Mouse (Mus musculus) myocyte (in vitro differentiated cells): ENCODE results near the gene Smyd5. TPM values are rescaled to one million over a fixed set of nuclear protein-coding genes. Genes with fewer than 3 reads are reported as not detected.

Source experiments
- H3K27me3 ChIP-seq: one replicate; pipeline ENCODE4 v1.6.1; 2011; ENCODE audit not compliant: control insufficient read depth, insufficient read depth, insufficient read length
- H3K36me3 ChIP-seq: one replicate; pipeline ENCODE4 v1.6.1; 2011; ENCODE audit not compliant: control insufficient read depth, insufficient read depth
- H3K4me2 ChIP-seq: one replicate; pipeline ENCODE4 v1.6.1; 2011; ENCODE audit warnings: low read depth, control low read depth
- H3K4me3 ChIP-seq: one replicate; pipeline ENCODE4 v1.5.1; 2011; ENCODE audit warnings: mild to moderate bottlenecking, control low read depth, moderate library complexity
- H3K79me2 ChIP-seq: one replicate; pipeline ENCODE4 v1.6.1; 2011; ENCODE audit not compliant: control insufficient read depth, insufficient read depth
- H3ac ChIP-seq: one replicate; pipeline ENCODE4 v1.6.1; 2011; ENCODE audit not compliant: control insufficient read depth, insufficient read length
- CEBPB ChIP-seq: IDR thresholded peaks from 2 replicates; pipeline ENCODE4 v1.6.1; 2011; ENCODE audit warnings: mild to moderate bottlenecking, moderate library complexity; ENCODE audit not compliant: poor library complexity, insufficient read depth, severe bottlenecking
- E2F4 ChIP-seq: IDR thresholded peaks from one replicate; pipeline ENCODE4 v1.6.1; 2011; ENCODE audit warnings: mild to moderate bottlenecking, control low read depth, moderate library complexity; ENCODE audit not compliant: insufficient read depth
- MAX ChIP-seq: IDR thresholded peaks from one replicate; pipeline ENCODE4 v1.6.1; 2011; ENCODE audit warnings: low read depth, mild to moderate bottlenecking, control low read depth
- MYOD1 ChIP-seq, 3 experiments: IDR thresholded peaks; one replicate each; pipeline ENCODE4 v1.6.1; 2011; ENCODE audit warnings: control low read depth in 2 of 3, low read depth in 2 of 3, mild to moderate bottlenecking in 2 of 3, moderate library complexity in 1 of 3; ENCODE audit not compliant: insufficient read length in 2 of 3, control insufficient read depth in 1 of 3
- MYOG ChIP-seq, 3 experiments: IDR thresholded peaks; one replicate each; pipeline ENCODE4 v1.6.1; 2011; ENCODE audit warnings: control low read depth in 2 of 3, low read depth in 2 of 3, mild to moderate bottlenecking in 2 of 3; ENCODE audit not compliant: insufficient read length in 2 of 3, control insufficient read depth in 1 of 3, insufficient read depth in 1 of 3
- POLR2A ChIP-seq: IDR thresholded peaks from one replicate; pipeline ENCODE4 v1.6.1; 2011; ENCODE audit warnings: low read depth, mild to moderate bottlenecking, control low read depth, moderate library complexity; ENCODE audit not compliant: insufficient read length
- POLR2AphosphoS2 ChIP-seq: IDR thresholded peaks from one replicate; pipeline ENCODE4 v1.6.1; 2011; ENCODE audit warnings: low read depth, control low read depth; ENCODE audit not compliant: insufficient read length
- REST ChIP-seq: IDR thresholded peaks from one replicate; pipeline ENCODE4 v1.6.1; 2011; ENCODE audit warnings: mild to moderate bottlenecking, control low read depth, moderate library complexity; ENCODE audit not compliant: insufficient read depth, insufficient read length
- SRF ChIP-seq: IDR thresholded peaks from one replicate; pipeline ENCODE4 v1.6.1; 2011; ENCODE audit warnings: low read depth; ENCODE audit not compliant: control insufficient read depth, insufficient read length
- TCF12 ChIP-seq: IDR thresholded peaks from one replicate; pipeline ENCODE4 v1.6.1; 2011; ENCODE audit warnings: mild to moderate bottlenecking, control low read depth; ENCODE audit not compliant: poor library complexity, insufficient read depth, severe bottlenecking
- TCF3 ChIP-seq: IDR thresholded peaks from one replicate; pipeline ENCODE4 v1.6.1; 2011; ENCODE audit warnings: low read depth, control low read depth; ENCODE audit not compliant: insufficient read length
- USF1 ChIP-seq: IDR thresholded peaks from one replicate; pipeline ENCODE4 v1.6.1; 2011; ENCODE audit warnings: low read depth, mild to moderate bottlenecking, control low read depth, moderate library complexity
- polyA plus RNA-seq: library from polyadenylated mRNA; unstranded; fragments of >200 nt; fragmentation: generic; extraction: Trizol; gene quantifications from one replicate; pipeline ENCODE4 v1.2.1, GENCODE M21; 2012; ENCODE audit warnings: missing spikeins

Gene Smyd5
- polyA plus RNA-seq, 1 experiment, result 34.6 TPM

DNA sequence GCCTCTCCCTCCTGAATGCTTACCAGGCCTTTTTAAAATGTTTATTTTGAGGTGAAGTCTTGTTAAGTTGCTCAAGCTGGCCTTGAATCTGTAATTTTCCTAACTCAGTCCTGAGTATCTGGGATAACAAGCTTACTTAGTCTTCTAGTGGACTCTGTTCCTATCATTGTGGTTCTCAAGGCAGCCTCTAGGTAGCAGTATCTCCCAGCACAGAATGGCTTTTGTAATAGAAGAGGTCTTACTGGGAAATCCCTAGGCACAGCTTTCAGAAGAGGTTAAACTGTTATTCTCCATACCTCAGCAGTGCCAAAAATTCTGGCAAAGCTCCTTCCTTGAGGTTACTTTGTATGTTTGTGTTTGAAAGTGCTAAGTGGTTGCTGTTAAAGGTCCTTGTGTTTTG is 33.6 kb downstream of the Smyd5 start:
- Histone ChIP-seq H3K27me3 (no peaks in the 10 kb centered on the region), H3K79me2 (no peaks in the 10 kb centered on the region), H3ac (no peak overlapping the region), H3K4me2 (no peak overlapping the region), H3K36me3 (peaks cover 83% of the 10 kb centered on the region), H3K4me3 (no peak overlapping the region)
- TF ChIP-seq SRF, result no peak

GRCm38 (mm10) chr6:85469660-85470430 is 38.1 kb downstream of the Smyd5 start:
- Histone ChIP-seq H3K4me3 (no peak overlapping the region), H3ac (no peak overlapping the region), H3K27me3 (no peaks in the 10 kb centered on the region), H3K4me2 (no peak overlapping the region), H3K36me3 (peaks cover 40% of the 10 kb centered on the region), H3K79me2 (no peaks in the 10 kb centered on the region)
- TF ChIP-seq E2F4, result no peak
- peak; percentile 81 for TF ChIP-seq POLR2AphosphoS2
- TF ChIP-seq TCF12, result no peak

DNA sequence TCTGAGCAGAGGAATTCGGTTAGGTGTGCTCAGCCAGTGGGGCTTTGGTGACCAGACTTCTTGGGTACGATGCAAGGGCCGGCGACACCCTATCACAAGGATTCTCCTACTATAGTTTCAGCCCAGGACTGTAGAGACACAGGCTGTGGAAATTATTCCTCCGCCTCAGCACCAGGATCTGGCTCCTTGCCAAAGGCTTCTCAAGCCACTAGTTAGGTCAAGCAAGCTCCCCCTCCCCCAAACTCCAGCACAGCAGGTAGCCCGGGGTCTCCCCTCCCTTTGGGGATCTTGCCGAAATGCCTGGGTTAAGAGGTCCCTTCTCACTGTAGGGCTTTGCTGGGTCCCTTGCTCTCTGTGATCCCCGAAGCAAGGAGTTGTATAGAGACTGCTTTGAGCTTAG is 40.2 kb downstream of the Smyd5 start:
- Histone ChIP-seq H3K27me3 (no peaks in the 10 kb centered on the region), H3K4me3 (no peak overlapping the region), H3K36me3 (peaks cover 19% of the 10 kb centered on the region), H3K79me2 (no peaks in the 10 kb centered on the region), H3ac (no peak overlapping the region), H3K4me2 (no peak overlapping the region)
- TF ChIP-seq USF1 (no peak), REST (no peak), POLR2A (no peak), MYOD1 (IDR thresholded peaks at IDR 0.05; ENCODE audit: control insufficient read depth in 1 of 3, insufficient read length in 2 of 3, low read depth in 2 of 3) (no peak), TCF3 (no peak), E2F4 (no peak), TCF12 (no peak), CEBPB (no peak), POLR2AphosphoS2 (no peak), MAX (no peak), MYOG (IDR thresholded peaks at IDR 0.05; ENCODE audit: control insufficient read depth in 1 of 3, insufficient read depth in 1 of 3, insufficient read length in 2 of 3, low read depth in 2 of 3) (no peak), SRF (no peak)

- no peak overlapping the region for H3ac ChIP-seq
- H3K27me3 ChIP-seq, result peaks cover 1% of the 10 kb centered on the region
- H3K79me2 ChIP-seq, result no peaks in the 10 kb centered on the region
- no peak overlapping the region for H3K4me3 ChIP-seq
- TF ChIP-seq CEBPB (no peak), MAX (no peak), MYOD1 (IDR thresholded peaks at IDR 0.05; ENCODE audit: control insufficient read depth in 1 of 3, insufficient read length in 2 of 3, low read depth in 2 of 3) (peak in 2 of 3 experiments; percentile 66 to 72), TCF3 (no peak), POLR2A (no peak)
- H3K4me2 ChIP-seq, result no peak overlapping the region
- peaks cover 15% of the 10 kb centered on the region for H3K36me3 ChIP-seq
Measured at GRCm38 (mm10) chr6:85472542-85472941, 40.8 kb downstream of the Smyd5 start.

DNA sequence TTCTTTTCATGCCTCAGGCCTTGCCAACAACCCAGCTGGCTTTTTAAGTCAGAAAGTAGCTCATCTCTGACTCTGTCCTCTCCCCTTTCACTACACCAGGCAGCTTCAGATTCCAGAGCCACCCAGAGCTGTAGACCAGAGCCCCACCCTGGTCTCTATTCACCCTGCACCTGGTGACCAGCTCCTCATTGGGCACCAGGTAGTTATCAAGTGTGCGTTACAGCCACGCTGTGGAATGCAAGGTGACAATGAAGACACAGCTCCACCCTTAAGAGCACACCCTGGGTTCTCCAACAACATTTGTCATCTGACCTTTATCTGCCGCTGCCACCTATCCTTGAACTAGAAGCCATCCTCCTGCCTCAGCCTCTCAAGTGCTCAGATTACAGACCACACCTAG is 43.8 kb downstream of the Smyd5 start:
- Histone ChIP-seq H3K4me3 (no peak overlapping the region), H3K4me2 (no peak overlapping the region), H3K79me2 (no peaks in the 10 kb centered on the region), H3ac (no peak overlapping the region), H3K27me3 (peaks cover 27% of the 10 kb centered on the region), H3K36me3 (no peaks in the 10 kb centered on the region)
- TF ChIP-seq MAX (no peak), MYOD1 (IDR thresholded peaks at IDR 0.05; ENCODE audit: control insufficient read depth in 1 of 3, insufficient read length in 2 of 3, low read depth in 2 of 3) (no peak), SRF (no peak), POLR2A (no peak), CEBPB (no peak)

DNA sequence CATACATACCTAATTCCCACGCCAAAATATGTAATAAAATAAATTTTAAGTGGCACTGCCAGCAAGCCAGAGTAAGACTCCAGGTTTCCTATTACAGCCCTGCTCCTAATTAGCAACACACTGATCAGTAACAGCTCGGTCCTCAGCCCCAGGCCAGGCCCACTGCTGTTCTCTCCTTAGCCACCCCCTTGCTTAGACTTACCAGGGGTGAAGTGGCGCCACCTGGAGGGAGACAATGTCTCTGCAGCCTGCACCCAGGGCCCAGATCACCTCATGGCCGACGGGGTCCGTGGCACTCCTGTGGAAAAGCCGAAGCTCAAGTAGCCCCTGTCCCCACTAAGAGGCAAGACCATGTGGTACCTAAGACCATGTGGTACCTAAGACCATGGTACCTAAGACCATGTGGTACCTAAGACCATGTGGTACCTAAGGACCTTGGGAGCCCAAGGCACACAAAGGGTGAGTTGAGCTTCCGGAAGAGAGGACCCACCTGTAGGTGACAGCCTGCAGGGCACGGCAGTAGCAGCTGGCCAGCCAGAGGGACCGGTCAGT is 45.7 kb downstream of the Smyd5 start:
- Histone ChIP-seq H3K4me2 (no peak overlapping the region), H3K27me3 (peaks cover 41% of the 10 kb centered on the region), H3K36me3 (no peaks in the 10 kb centered on the region), H3ac (no peak overlapping the region), H3K79me2 (no peaks in the 10 kb centered on the region), H3K4me3 (no peak overlapping the region)
- no peak for TF ChIP-seq MYOG (IDR thresholded peaks at IDR 0.05; ENCODE audit: control insufficient read depth in 1 of 3, insufficient read depth in 1 of 3, insufficient read length in 2 of 3, low read depth in 2 of 3)
- TF ChIP-seq MYOD1 (IDR thresholded peaks at IDR 0.05; ENCODE audit: control insufficient read depth in 1 of 3, insufficient read length in 2 of 3, low read depth in 2 of 3), result no peak
- no peak for TF ChIP-seq POLR2A
- TF ChIP-seq MAX, result no peak
- TF ChIP-seq POLR2AphosphoS2, result no peak
- TF ChIP-seq REST, result no peak
- TF ChIP-seq E2F4, result no peak
- no peak for TF ChIP-seq TCF3
- no peak for TF ChIP-seq TCF12
- TF ChIP-seq USF1, result no peak
- TF ChIP-seq SRF, result no peak
- TF ChIP-seq CEBPB, result no peak
